ENCODE assay signal across 9 mouse cellular contexts in genomic region chr2:165417291-165417690, GRCm38 (mm10). TPM values are rescaled to one million over a fixed set of nuclear protein-coding genes. Genes with fewer than 3 reads are reported as not detected.
DNase-seq lines count a peak whose midpoint lies in the region; ATAC-seq lines count a peak whose summit lies in the region.
"Had no signal": no experiment of that assay in that cellular context is flagged by ENCODE, and none has a peak within 500 bp of the region (broad histone marks: within the 10 kb centered on the region; RNA-seq: fewer than 3 reads in every experiment).

No protein-coding gene starts in this region.

- peaks cover 50% of the 10 kb centered on the region for H3K4me1 ChIP-seq in heart, embryonic 10.5 days
- H3K4me1 ChIP-seq in midbrain, embryonic 11.5 days (ENCODE audit: control insufficient read depth, insufficient read depth, low read length), result peaks cover 35% of the 10 kb centered on the region

- H3K4me3 ChIP-seq in heart, embryonic 10.5 days, result no peak overlapping the region
- no peak overlapping the region for H3K4me3 ChIP-seq in midbrain, embryonic 11.5 days (ENCODE audit: low read depth, low read length)

- peak; percentile 36 for ATAC-seq in midbrain, embryonic 11.5 days (ENCODE audit: low FRiP score)
- ATAC-seq in erythroblast, adult 5-6 weeks (replicated peaks; ENCODE audit: low FRiP score, poor library complexity, severe bottlenecking), result no peak

- H3K4me2 ChIP-seq in midbrain, embryonic 11.5 days, result no peak overlapping the region

- peak overlapping the region; percentile 30; the same call in 1 of the 2 replicates for H3K9ac ChIP-seq in midbrain, embryonic 11.5 days (ENCODE audit: low read length)

- no peaks in the 10 kb centered on the region for H3K36me3 ChIP-seq in heart, embryonic 10.5 days
- H3K36me3 ChIP-seq in midbrain, embryonic 11.5 days (ENCODE audit: control insufficient read depth, insufficient read depth, low read length), result no peaks in the 10 kb centered on the region

- H3K27me3 ChIP-seq in heart, embryonic 10.5 days (ENCODE audit: insufficient read depth, poor library complexity, severe bottlenecking), result 0 out of 2 replicates have a peak, but pooled peaks cover 5% of the 10 kb centered on the region
- H3K27me3 ChIP-seq in midbrain, embryonic 11.5 days (ENCODE audit: control insufficient read depth, insufficient read depth, low read length), result no peaks in the 10 kb centered on the region

- 70% methylated on average over 7 of the region's 7 CpGs for WGBS in heart, embryonic 10.5 days
- WGBS in midbrain, embryonic 11.5 days, result 50% methylated on average over 7 of the region's 7 CpGs

- H3K9me3 ChIP-seq in heart, embryonic 10.5 days, result no peaks in the 10 kb centered on the region
- no peaks in the 10 kb centered on the region for H3K9me3 ChIP-seq in midbrain, embryonic 11.5 days (ENCODE audit: control insufficient read depth, low read length)

- peak overlapping the region; percentile 59 for H3K27ac ChIP-seq in heart, embryonic 10.5 days
- H3K27ac ChIP-seq in midbrain, embryonic 11.5 days (ENCODE audit: low read depth, low read length), result peak overlapping the region; percentile 25

- DNase-seq in heart, embryonic 10.5 days (ENCODE audit: low spot score), result no peak
- DNase-seq in heart, adult 8-10 months (ENCODE audit: low spot score), result no peak
- DNase-seq in cerebellum, adult 8-10 months, result peak; percentile 28
- DNase-seq in frontal cortex, postnatal 36 days (ENCODE audit: low spot score in 2 of 2), result peak; percentile 68 to 70
- peak; percentile 83 for DNase-seq in layer of hippocampus, adult 9-11 months
- DNase-seq in midbrain, embryonic 11.5 days (ENCODE audit: low spot score, missing footprints), result no peak
- DNase-seq in testis, postnatal 14 days (ENCODE audit: low spot score), result peak; percentile 74

RNA-seq across cellular contexts. Expression of gene Ocstamp, which starts 17.1 kb away (rescaled TPM):
- polyA plus RNA-seq in heart, embryonic 10.5 days (2016; fragmentation: Nextera tagmentation; extraction: Ambion mirVana), result 0.07 and 0.39 TPM in 2 replicates
- total RNA-seq in heart, adult 8-10 months (2022), result not detected
- 0.04 and 0.11 TPM in 2 replicates for polyA plus RNA-seq in midbrain, embryonic 11.5 days (2014; fragmentation: Nextera tagmentation; extraction: Ambion mirVana)
- total RNA-seq in erythroblast, adult 5-6 weeks (2015; ENCODE audit: low replicate concordance), result not detected in 2 replicates
- total RNA-seq in erythroblast, adult 5-6 weeks (2017; ENCODE audit: low replicate concordance), result 0.42 TPM in 1 of 2 replicates, not detected in the other
- polyA plus RNA-seq: neural tube, embryonic 11.5 days had no signal

RNA-seq across cellular contexts. Expression of gene Zfp334, which starts 29.2 kb away (rescaled TPM):
- polyA plus RNA-seq in heart, embryonic 10.5 days (2016; fragmentation: Nextera tagmentation; extraction: Ambion mirVana), result 9.3 and 12.2 TPM in 2 replicates
- 1 to 10 TPM; 2.2 to 2.6 (median 2.6) TPM for total RNA-seq in heart, adult 8-10 months (2022)
- polyA plus RNA-seq in midbrain, embryonic 11.5 days (2014; fragmentation: Nextera tagmentation; extraction: Ambion mirVana), result 24.1 and 25.6 TPM in 2 replicates
- not detected in 2 replicates for total RNA-seq in erythroblast, adult 5-6 weeks (2015; ENCODE audit: low replicate concordance)
- not detected in 2 replicates for total RNA-seq in erythroblast, adult 5-6 weeks (2017; ENCODE audit: low replicate concordance)

RNA-seq across cellular contexts. Expression of gene Zfp663, which starts 48.8 kb away (rescaled TPM):
- polyA plus RNA-seq in heart, embryonic 10.5 days (2016; fragmentation: Nextera tagmentation; extraction: Ambion mirVana), result 0.23 and 0.60 TPM in 2 replicates
- total RNA-seq in heart, adult 8-10 months (2022), result not detected
- polyA plus RNA-seq in midbrain, embryonic 11.5 days (2014; fragmentation: Nextera tagmentation; extraction: Ambion mirVana), result 9.0 and 10.1 TPM in 2 replicates
- total RNA-seq in erythroblast, adult 5-6 weeks (2015; ENCODE audit: low replicate concordance), result not detected in 2 replicates
- total RNA-seq in erythroblast, adult 5-6 weeks (2017; ENCODE audit: low replicate concordance), result not detected in 2 replicates

RNA-seq across cellular contexts. Expression of gene Slc13a3, which starts 55.7 kb away (rescaled TPM):
- 0.14 and 0.53 TPM in 2 replicates for polyA plus RNA-seq in heart, embryonic 10.5 days (2016; fragmentation: Nextera tagmentation; extraction: Ambion mirVana)
- total RNA-seq in heart, adult 8-10 months (2022), result under 1 TPM; 0.09 to 0.69 (median 0.20) TPM
- 1.4 and 2.1 TPM in 2 replicates for polyA plus RNA-seq in midbrain, embryonic 11.5 days (2014; fragmentation: Nextera tagmentation; extraction: Ambion mirVana)
- total RNA-seq in erythroblast, adult 5-6 weeks (2015; ENCODE audit: low replicate concordance), result not detected in 2 replicates
- total RNA-seq in erythroblast, adult 5-6 weeks (2017; ENCODE audit: low replicate concordance), result not detected in 2 replicates

Comparison
In these comparisons a context has a peak if more than half of its experiments do, and no peak if none do; other contexts are left out.
1. DNase-seq: peak in cerebellum, adult 8-10 months (single experiment), frontal cortex, postnatal 36 days (2 of 2), layer of hippocampus, adult 9-11 months (single experiment) and testis, postnatal 14 days (single experiment); none in heart, embryonic 10.5 days (single experiment), heart, adult 8-10 months (single experiment) and midbrain, embryonic 11.5 days (single experiment).